Mouse (Mus musculus): ENCODE data around the gene Bloc1s1.

DNA sequence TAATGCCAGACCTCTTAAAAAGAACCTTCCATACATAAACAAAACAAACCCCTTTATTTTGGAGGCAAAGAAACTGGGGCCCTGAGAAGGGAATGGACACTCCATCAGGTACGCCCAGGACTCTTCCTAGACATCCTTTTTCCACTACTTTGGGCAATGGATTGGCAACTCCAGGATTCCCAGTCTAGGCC, 1.1 kb downstream of the Bloc1s1 start, which contains the start of gene Rdh5:
- TF ChIP-seq POLR2A (IDR thresholded peaks at IDR 0.05; ENCODE audit: insufficient read length, low read depth): no peak
- TF ChIP-seq TCF12 (IDR thresholded peaks at IDR 0.05; ENCODE audit: insufficient read depth, poor library complexity, severe bottlenecking): no peak
- no peak for TF ChIP-seq MAX (IDR thresholded peaks at IDR 0.05; ENCODE audit: low read depth)
- TF ChIP-seq MYOG (IDR thresholded peaks at IDR 0.05; ENCODE audit: control insufficient read depth in 1 of 3, insufficient read depth in 1 of 3, insufficient read length in 2 of 3, low read depth in 2 of 3): no peak
